Mouse (Mus musculus) cerebellum, adult 2 months (tissue): ENCODE data around the gene Lnpep.

ENCODE experiments used
- CTCF ChIP-seq: fragments of 200-500 bp; IDR thresholded peaks from 2 replicates; pipeline ENCODE4 v1.5.1; 2011; ENCODE audit warnings: low read depth, mild to moderate bottlenecking, control low read depth, low read length, moderate library complexity, borderline replicate concordance; ENCODE audit not compliant: insufficient read depth
- POLR2A ChIP-seq: fragments of 200-500 bp; IDR thresholded peaks from 2 replicates; pipeline ENCODE4 v1.6.1; 2011; ENCODE audit warnings: low read length, control low read depth, borderline replicate concordance; ENCODE audit not compliant: insufficient read depth

GRCm38 (mm10) chr17:17492116-17492515, 132.7 kb downstream of the Lnpep start:
- no peak for TF ChIP-seq CTCF
- no peak for TF ChIP-seq POLR2A
